Mouse (Mus musculus): ENCODE measurements at regions not wholly inside any gene's neighbourhood (a gene's known extent, or its start where the extent isn't known, plus 50 kb on each side); places are given as distances from the start of the nearest gene placed in this dataset.

- TF ChIP-seq CTCF (conservative IDR thresholded peaks at IDR 0.05; ENCODE audit: insufficient read depth, insufficient read length, low read depth, low read length) (no peak), POLR2A (IDR thresholded peaks at IDR 0.05; ENCODE audit: low read depth, low read length) (no peak)
These were observed 161.2 kb upstream of the Pja1 start for GRCm38 (mm10) chrX:99632211-99632775.
